25 mouse cellular contexts compared by ENCODE assay signal in the genomic region with DNA sequence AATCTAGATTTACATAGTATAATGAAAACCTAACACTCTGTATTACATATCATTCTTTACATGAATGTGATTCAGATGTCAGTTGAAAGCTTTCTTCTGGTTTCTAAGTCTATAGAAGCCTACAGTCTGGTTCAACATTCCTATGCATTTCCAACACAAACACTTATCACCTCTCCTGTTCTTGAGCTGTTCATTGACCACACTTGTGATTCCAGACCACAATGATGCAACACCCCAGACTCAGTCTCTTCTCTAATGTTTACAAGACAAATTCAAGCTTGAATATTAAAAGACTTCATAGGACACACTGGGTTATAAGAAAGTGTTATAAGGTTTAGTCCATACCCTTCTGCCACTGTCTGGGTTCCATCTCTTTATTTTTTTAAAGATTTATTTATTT.
"Had no signal": no experiment of that assay in that cellular context is flagged by ENCODE, and none has a peak within 500 bp of the region (broad histone marks: within the 10 kb centered on the region; RNA-seq: fewer than 3 reads in every experiment).

No protein-coding gene starts in this region.

- H3K36me3 ChIP-seq: hindbrain, embryonic 12.5 days; intestine, embryonic 15.5 days had no signal

- H3K27ac ChIP-seq: gastrocnemius, adult 2 months; heart, embryonic 10.5 days; hindbrain, embryonic 10.5 days; hindbrain, embryonic 12.5 days; hindbrain, embryonic 14.5 days; intestine, embryonic 15.5 days; layer of hippocampus, adult 2 months; left cerebral cortex, adult 2 months; limb, embryonic 10.5 days; limb, embryonic 12.5 days had no signal

- DNase-seq: gastrocnemius, adult 2 months; gastrocnemius, postnatal 10 days; gastrocnemius, postnatal 25 days; heart, adult 18-20 months; heart, postnatal 10 days; heart, postnatal 4 days; kidney, adult 18-20 months; kidney, adult 8-10 months; kidney, postnatal 10 days; kidney, postnatal 25 days; kidney, postnatal 4 days; liver had no signal

- H3K4me2 ChIP-seq: heart, embryonic 12.5 days; hindbrain, embryonic 12.5 days; hindbrain, embryonic 14.5 days; intestine, embryonic 15.5 days; limb, embryonic 12.5 days had no signal

- H3K9me3 ChIP-seq: heart, embryonic 10.5 days; heart, embryonic 12.5 days; hindbrain, embryonic 12.5 days; intestine, embryonic 15.5 days; limb, embryonic 10.5 days; limb, embryonic 12.5 days had no signal

- H3K27me3 ChIP-seq: heart, embryonic 12.5 days; hindbrain, embryonic 12.5 days; intestine, embryonic 15.5 days; limb, embryonic 12.5 days had no signal

- H3K9ac ChIP-seq: heart, embryonic 12.5 days; hindbrain, embryonic 12.5 days; hindbrain, embryonic 14.5 days; intestine, embryonic 15.5 days; limb, embryonic 12.5 days had no signal

- H3K4me3 ChIP-seq: gastrocnemius, adult 2 months; heart, embryonic 10.5 days; heart, embryonic 12.5 days; hindbrain, embryonic 10.5 days; hindbrain, embryonic 12.5 days; intestine, embryonic 15.5 days; layer of hippocampus, adult 2 months; left cerebral cortex, adult 2 months; limb, embryonic 10.5 days; limb, embryonic 12.5 days had no signal

- ATAC-seq: hindbrain, embryonic 16.5 days; inflammation-experienced regulatory T-cells, adult 6 months; intestine, embryonic 15.5 days; intestine, postnatal 0 days had no signal
